Mouse (Mus musculus) liver, embryonic 14.5 days (tissue): ENCODE data around the gene Btg2. TPM values are rescaled to one million over a fixed set of nuclear protein-coding genes. Genes with fewer than 3 reads are reported as not detected.
A peak's percentile ranks its signal among the peaks of the same experiment; 100 is the strongest.

ENCODE experiments used
- ATAC-seq: fragments of 200-750 bp; cut with Nextera tagmentation; 2 replicates; pipeline ENCODE4 v1.8.0; 2017; ENCODE audit warnings: moderate number of reproducible peaks, mild to moderate bottlenecking, moderate library complexity; ENCODE audit not compliant: insufficient read depth
- DNase-seq, 3 experiments: peaks; one replicate each; pipeline ENCODE4 v3.0.0-alpha.2; 2012 to 2013; ENCODE audit warnings: low read depth in 3 of 3, low spot score in 3 of 3
- H3K27ac ChIP-seq: fragments of 300-500 bp; sonication (generic); 2 replicates; pipeline ENCODE4 v1.5.1; 2014; ENCODE audit warnings: moderate library complexity, mild to moderate bottlenecking, control low read depth, inconsistent platforms
- H3K27me3 ChIP-seq: fragments of 300-500 bp; sonication (generic); 2 replicates; pipeline ENCODE4 v1.6.1; 2014; ENCODE audit warnings: mild to moderate bottlenecking, low read length, moderate library complexity; ENCODE audit not compliant: control insufficient read depth, insufficient read depth
- H3K36me3 ChIP-seq: fragments of 300-500 bp; sonication (generic); replicated peaks from 2 replicates; pipeline ENCODE4 v1.6.1; 2014; ENCODE audit warnings: low read depth; ENCODE audit not compliant: control insufficient read depth, insufficient read depth
- H3K4me1 ChIP-seq, 2 experiments: fragments of 200-500 bp in 1 of 2; fragments of 300-500 bp in 1 of 2; sonication (generic) in 1 of 2; replicated peaks; 2 replicates each; pipeline ENCODE4 v1.6.1; 2012 to 2014; ENCODE audit warnings: antibody characterized with exemption in 1 of 2, inconsistent platforms in 1 of 2, low read length in 1 of 2; ENCODE audit not compliant: control insufficient read depth in 2 of 2, insufficient read depth in 2 of 2
- H3K4me2 ChIP-seq: fragments of 300-500 bp; sonication (generic); 2 replicates; pipeline ENCODE4 v1.6.1; 2014; ENCODE audit warnings: low read depth, mild to moderate bottlenecking, control low read depth, moderate library complexity
- H3K4me3 ChIP-seq, 2 experiments: fragments of 200-500 bp in 1 of 2; fragments of 300-500 bp in 1 of 2; sonication (generic) in 1 of 2; 2 replicates each; pipeline ENCODE4 v1.5.1; 2012 to 2014; ENCODE audit warnings: low read depth in 2 of 2, low read length in 2 of 2, mild to moderate bottlenecking in 2 of 2, control low read depth in 1 of 2, inconsistent platforms in 1 of 2, moderate library complexity in 1 of 2; ENCODE audit not compliant: insufficient read depth in 1 of 2
- H3K9ac ChIP-seq: fragments of 300-500 bp; sonication (generic); replicated peaks from 2 replicates; pipeline ENCODE4 v1.6.1; 2014; ENCODE audit warnings: mild to moderate bottlenecking, control low read depth, moderate library complexity
- H3K9me3 ChIP-seq: fragments of 300-500 bp; sonication (generic); 2 replicates; pipeline ENCODE4 v1.6.1; 2016; ENCODE audit warnings: low read length, mixed read lengths; ENCODE audit not compliant: control insufficient read depth
- CTCF ChIP-seq: IDR thresholded peaks from 2 replicates; pipeline ENCODE4 v1.5.1; 2016; ENCODE audit warnings: antibody characterized with exemption, low read depth, control low read depth
- EP300 ChIP-seq: IDR thresholded peaks from 2 replicates; pipeline ENCODE4 v1.6.1; 2016; ENCODE audit warnings: antibody characterized with exemption, low read depth
- WGBS: fragments of 180-500 bp; shearing (Covaris S2); extraction: QIAGEN DNeasy Blood & Tissue Kit; methylation state at CpG from one replicate; pipeline ENCODE4 v1.1.7; 2014; ENCODE audit not compliant: insufficient replicate concordance; 5-methylcytosine and 5-hydroxymethylcytosine counted together
- polyA plus RNA-seq, 2 experiments: library from polyadenylated mRNA; depleted of rRNA in 1 of 2; stranded (reverse) in 1 of 2; unstranded in 1 of 2; fragments of >200 nt; fragmentation: Nextera tagmentation in 1 of 2; extraction: Ambion mirVana in 1 of 2; gene quantifications; 2 replicates each; pipeline versions ENCODE4 v1.2.1 to v1.2.3; 2012 to 2014

Gene Btg2
- polyA plus RNA-seq, 2 experiments = 45.3 to 78.2 TPM

DNA sequence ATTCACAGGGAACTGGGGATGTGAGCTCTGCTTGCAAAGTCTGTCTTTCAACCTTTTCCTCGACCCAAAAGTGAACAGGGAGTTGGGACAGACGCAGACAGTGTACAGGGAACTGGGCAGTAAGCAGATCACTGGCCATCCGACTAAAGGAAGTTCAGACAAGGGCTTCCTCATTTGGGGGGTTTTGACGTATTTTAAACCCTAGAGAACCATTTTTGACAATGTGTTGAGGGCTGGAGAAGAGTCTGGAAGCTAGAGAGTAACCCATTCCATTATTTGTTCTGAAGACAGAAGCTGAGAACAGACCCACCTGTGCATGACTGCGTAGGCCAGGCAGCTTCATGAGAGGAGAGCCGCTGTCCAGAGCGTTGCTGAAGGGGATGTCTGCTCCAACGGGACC is 4.8 kb upstream of the Btg2 start:
- H3K27ac ChIP-seq = peak overlapping the region; percentile 94
- WGBS = 62% methylated on average over 8 of the region's 8 CpGs

GRCm38 (mm10) chr1:134082987-134083516 is 4.1 kb upstream of the Btg2 start:
- Histone ChIP-seq H3K4me3 (peak overlapping the region; percentile 11 to 19; a peak in 2 of 4 replicates), H3K27me3 (no peaks in the 10 kb centered on the region), H3K9ac (peak overlapping the region; percentile 67), H3K9me3 (no peaks in the 10 kb centered on the region), H3K4me1 (peaks cover 63 to 78% of the 10 kb centered on the region in 2 experiments), H3K4me2 (peak overlapping the region; percentile 66), H3K27ac (peak overlapping the region; percentile 94), H3K36me3 (no peaks in the 10 kb centered on the region)
- TF ChIP-seq EP300 = peak; percentile 77
- TF ChIP-seq CTCF = 0 out of 2 replicates have a peak, but pooled peaks have one; percentile 11
- DNase-seq (peak in 1 of 3 experiments; percentile 68), ATAC-seq (peak; percentile 56)
- 34% methylated on average over 11 of the region's 11 CpGs for WGBS

More for the DNA sequence above, 4.8 kb upstream of the Btg2 start:
- no peaks in the 10 kb centered on the region for H3K36me3 ChIP-seq
- DNase-seq = no peak
- peaks cover 68 to 84% of the 10 kb centered on the region in 2 experiments for H3K4me1 ChIP-seq
- H3K27me3 ChIP-seq = no peaks in the 10 kb centered on the region
- TF ChIP-seq CTCF (no peak), EP300 (no peak)
- H3K4me3 ChIP-seq = no peak overlapping the region
- ATAC-seq = no peak
- no peaks in the 10 kb centered on the region for H3K9me3 ChIP-seq
- peak overlapping the region; percentile 66 for H3K4me2 ChIP-seq
- H3K9ac ChIP-seq = 0 out of 2 replicates have a peak overlapping the region, but pooled peaks have one; percentile 21

GRCm38 (mm10) chr1:134080881-134081450 is 2.0 kb upstream of the Btg2 start:
- DNase-seq (no peak), ATAC-seq (no peak)
- peaks cover 19% of the 10 kb centered on the region for H3K36me3 ChIP-seq
- TF ChIP-seq EP300 (no peak), CTCF (no peak)
- peak overlapping the region; percentile 92; the same call in 1 of the 2 replicates for H3K4me2 ChIP-seq
- H3K27me3 ChIP-seq = no peaks in the 10 kb centered on the region
- peaks cover 53 to 73% of the 10 kb centered on the region in 2 experiments for H3K4me1 ChIP-seq
- peak overlapping the region; percentile 84 for H3K9ac ChIP-seq
- WGBS = 79% methylated on average over 5 of the region's 5 CpGs
- H3K4me3 ChIP-seq = no peak overlapping the region
- H3K9me3 ChIP-seq = no peaks in the 10 kb centered on the region
- peak overlapping the region; percentile 80 for H3K27ac ChIP-seq

- peaks cover 24% of the 10 kb centered on the region for H3K36me3 ChIP-seq
- H3K4me3 ChIP-seq = no peak overlapping the region
- peak overlapping the region; percentile 80 for H3K27ac ChIP-seq
- TF ChIP-seq CTCF (no peak), EP300 (no peak)
- H3K9me3 ChIP-seq = no peaks in the 10 kb centered on the region
- H3K4me1 ChIP-seq = peaks cover 59 to 77% of the 10 kb centered on the region in 2 experiments
- DNase-seq (no peak), ATAC-seq (no peak)
- H3K4me2 ChIP-seq = peak overlapping the region; percentile 92
- no peaks in the 10 kb centered on the region for H3K27me3 ChIP-seq
- H3K9ac ChIP-seq = peak overlapping the region; percentile 84
- 42% methylated on average over 4 of the region's 4 CpGs for WGBS
These were observed 1.5 kb upstream of the Btg2 start for GRCm38 (mm10) chr1:134080406-134080805.

DNA sequence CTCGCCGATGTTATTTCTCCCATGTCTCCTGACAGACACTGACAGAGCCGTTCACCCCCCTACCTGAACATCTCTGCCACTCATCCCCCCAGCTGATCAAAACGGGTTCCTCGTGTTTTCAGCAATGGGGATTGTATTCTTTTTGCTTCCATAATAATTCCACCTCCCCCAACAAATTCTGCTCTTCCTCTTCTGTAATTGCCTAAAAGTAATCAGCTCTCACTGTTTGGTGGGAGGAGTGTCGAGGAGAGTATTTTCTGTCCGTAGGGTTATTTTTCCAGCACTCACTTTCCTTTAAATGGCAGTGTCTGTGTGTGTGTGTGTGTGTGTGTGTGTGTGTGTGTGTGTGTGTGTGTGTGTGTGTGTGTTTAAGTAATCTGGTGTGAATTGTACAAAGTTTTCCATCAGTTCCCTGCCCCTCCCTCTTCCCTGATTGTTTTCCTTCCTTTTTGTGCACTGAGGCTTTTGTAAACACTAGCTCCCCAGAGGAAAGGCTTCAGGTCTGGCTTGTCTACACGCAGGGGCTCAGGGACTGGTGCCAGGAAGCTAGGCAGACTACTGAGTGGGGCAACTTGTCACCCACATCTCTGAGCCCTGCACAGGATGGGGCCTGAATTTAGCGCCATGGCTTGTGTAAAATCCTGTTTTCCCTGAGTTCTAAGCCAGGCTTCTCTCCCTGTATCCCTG is 700 bp upstream of the Btg2 start:
- 6% methylated on average over 9 of the region's 9 CpGs for WGBS
- no peaks in the 10 kb centered on the region for H3K27me3 ChIP-seq
- TF ChIP-seq CTCF (no peak), EP300 (no peak)
- H3K4me1 ChIP-seq = peaks cover 65 to 78% of the 10 kb centered on the region in 2 experiments
- H3K27ac ChIP-seq = peak overlapping the region; percentile 80
- peaks cover 32% of the 10 kb centered on the region for H3K36me3 ChIP-seq
- peak overlapping the region; percentile 44 to 92 for H3K4me3 ChIP-seq
- DNase-seq = no peak
- peak overlapping the region; percentile 84 for H3K9ac ChIP-seq
- ATAC-seq = no peak
- no peaks in the 10 kb centered on the region for H3K9me3 ChIP-seq
- peak overlapping the region; percentile 92 for H3K4me2 ChIP-seq
